Mouse (Mus musculus) left cerebral cortex, postnatal 36 days (tissue): ENCODE data around the gene Ism2. TPM values are rescaled to one million over a fixed set of nuclear protein-coding genes. Genes with fewer than 3 reads are reported as not detected.
A peak's percentile ranks its signal among the peaks of the same experiment; 100 is the strongest.
"Not testable (repeated sequence)": the region's sequence is repeated elsewhere in the genome, so short reads cannot be mapped to it uniquely, and the experiment has no call there.

Experiments used
- DNase-seq, 2 experiments: peaks; one replicate each; pipeline ENCODE4 v3.0.0; 2021 to 2022; ENCODE audit warnings: low spot score in 2 of 2, mixed read lengths in 1 of 2
- intact Hi-C: fragments of 180-260 bp; cut with DNase I; formaldehyde crosslinking; loops from one replicate; pipeline ENCODE4 v1.15.1; 2025
- total RNA-seq, 2 experiments: library from RNA; stranded (reverse); gene quantifications; 2 replicates each; pipeline ENCODE4 v1.2.3; 2021

The Ism2 gene
- total RNA-seq = under 1 TPM in 1 of 2 experiments, not detected in 1; 0.32 TPM

GRCm38 (mm10) chr12:87299657-87300440 lies at the start of gene Ism2:
Gene Ism2 (minus strand): TSS chr12:87299705.
- intact Hi-C loops = no loop called here
- peak in 1 of 2 experiments; percentile 12 for DNase-seq

- no peak for DNase-seq
- intact Hi-C loops = no loop called here
Measured at GRCm38 (mm10) chr12:87348029-87348428, 48.5 kb upstream of the Ism2 start.

GRCm38 (mm10) chr12:87347511-87347910 lies 48.0 kb upstream of the Ism2 start:
- no peak for DNase-seq
- intact Hi-C loops = no loop called here

GRCm38 (mm10) chr12:87343084-87343605 lies 43.6 kb upstream of the Ism2 start:
- intact Hi-C loops = no loop called here
- DNase-seq = no peak

- no peak for DNase-seq
- intact Hi-C loops = loop anchor here (10.0 kb wide), 1 partner anchor 73 kb away; the partner anchor contains the start of genes Ahsa1 and Vipas39
Measured at GRCm38 (mm10) chr12:87338082-87338481, 38.6 kb upstream of the Ism2 start.

GRCm38 (mm10) chr12:87334886-87335285 lies 35.4 kb upstream of the Ism2 start:
- DNase-seq = no peak
- intact Hi-C loops = loop anchor here (10.0 kb wide), 1 partner anchor 70 kb away; the partner anchor contains the start of genes Ahsa1 and Vipas39

- intact Hi-C loops = loop anchor here (10.0 kb wide), 1 partner anchor 69 kb away; the partner anchor contains the start of genes Ahsa1 and Vipas39
- peak in 1 of 2 experiments; percentile 8 for DNase-seq
Measured at GRCm38 (mm10) chr12:87333794-87334193, 34.3 kb upstream of the Ism2 start.

GRCm38 (mm10) chr12:87332511-87332910 lies 33.0 kb upstream of the Ism2 start:
- no peak for DNase-seq
- intact Hi-C loops = loop anchor here (10.0 kb wide), 1 partner anchor 68 kb away; the partner anchor contains the start of genes Ahsa1 and Vipas39

GRCm38 (mm10) chr12:87331908-87332307 lies 32.4 kb upstream of the Ism2 start:
- intact Hi-C loops = loop anchor here (10.0 kb wide), 1 partner anchor 67 kb away; the partner anchor contains the start of genes Ahsa1 and Vipas39

GRCm38 (mm10) chr12:87331053-87331456 lies 31.6 kb upstream of the Ism2 start:
- DNase-seq = no peak
- intact Hi-C loops = loop anchor here (10.0 kb wide), 1 partner anchor 66 kb away; the partner anchor contains the start of genes Ahsa1 and Vipas39

More at GRCm38 (mm10) chr12:87331908-87332307, 32.4 kb upstream of the Ism2 start:
- DNase-seq = no peak

GRCm38 (mm10) chr12:87330213-87330612 lies 30.7 kb upstream of the Ism2 start:
- intact Hi-C loops = loop anchor here (10.0 kb wide), 1 partner anchor 65 kb away; the partner anchor contains the start of genes Ahsa1 and Vipas39
- DNase-seq = no peak

- intact Hi-C loops = no loop called here
- no peak for DNase-seq
Measured at GRCm38 (mm10) chr12:87328025-87328424, 28.5 kb upstream of the Ism2 start.

GRCm38 (mm10) chr12:87327610-87328009 lies 28.1 kb upstream of the Ism2 start:
- intact Hi-C loops = no loop called here
- DNase-seq = no peak

GRCm38 (mm10) chr12:87325452-87325851 lies 25.9 kb upstream of the Ism2 start:
- DNase-seq = no peak
- intact Hi-C loops = no loop called here

- intact Hi-C loops = no loop called here
- DNase-seq = no peak
Measured at GRCm38 (mm10) chr12:87319229-87319628, 19.7 kb upstream of the Ism2 start.

- DNase-seq = no peak
Measured at GRCm38 (mm10) chr12:87317951-87318350, 18.4 kb upstream of the Ism2 start.

GRCm38 (mm10) chr12:87313098-87313497 lies 13.6 kb upstream of the Ism2 start:
- intact Hi-C loops = no loop called here
- no peak for DNase-seq

More at GRCm38 (mm10) chr12:87317951-87318350, 18.4 kb upstream of the Ism2 start:
- intact Hi-C loops = no loop called here

- DNase-seq, intact Hi-C loops: not testable (repeated sequence)
Measured at GRCm38 (mm10) chr12:87306584-87306844, 7.0 kb upstream of the Ism2 start.

GRCm38 (mm10) chr12:87305767-87306583 lies 6.5 kb upstream of the Ism2 start:
- intact Hi-C loops = no loop called here
- DNase-seq = no peak

- intact Hi-C loops = no loop called here
- no peak for DNase-seq
Measured at GRCm38 (mm10) chr12:87301189-87301588, 1.7 kb upstream of the Ism2 start.
